ENCODE assay signal across 9 mouse cellular contexts in genomic region chr11:117627060-117627562, GRCm38 (mm10). TPM values are rescaled to one million over a fixed set of nuclear protein-coding genes. Genes with fewer than 3 reads are reported as not detected.
DNase-seq lines count a peak whose midpoint lies in the region; ATAC-seq and TF ChIP-seq lines count a peak whose summit lies in the region.
"Had no signal": no experiment of that assay in that cellular context is flagged by ENCODE, and none has a peak within 500 bp of the region (broad histone marks: within the 10 kb centered on the region; RNA-seq: fewer than 3 reads in every experiment).

No protein-coding gene starts in this region.

- H3K9me3 ChIP-seq in limb, embryonic 13.5 days, result no peaks in the 10 kb centered on the region
- H3K9me3 ChIP-seq in limb, embryonic 10.5 days (replicated peaks), result no peaks in the 10 kb centered on the region

- peaks cover 27% of the 10 kb centered on the region for H3K4me1 ChIP-seq in limb, embryonic 13.5 days
- peaks cover 24% of the 10 kb centered on the region for H3K4me1 ChIP-seq in limb, embryonic 10.5 days
- H3K4me1 ChIP-seq in cortical plate, adult 2 months (ENCODE audit: control insufficient read depth, insufficient read depth, low read length), result peaks cover 6% of the 10 kb centered on the region; the same call in 1 of the 2 replicates

- no peaks in the 10 kb centered on the region for H3K36me3 ChIP-seq in limb, embryonic 13.5 days
- no peaks in the 10 kb centered on the region for H3K36me3 ChIP-seq in limb, embryonic 10.5 days

- DNase-seq in limb, embryonic 10.5 days (ENCODE audit: low spot score), result no peak
- peak; percentile 38 for DNase-seq in left cerebral cortex, postnatal 4 days
- peak; percentile 86 for DNase-seq in thymus, postnatal 14 days
- DNase-seq in testis, postnatal 14 days (ENCODE audit: low spot score), result no peak
- DNase-seq in testis, postnatal 10 days (ENCODE audit: low spot score), result no peak
- DNase-seq in gastrocnemius, postnatal 10 days, result no peak

- H3K4me2 ChIP-seq in limb, embryonic 13.5 days (replicated peaks), result no peak overlapping the region

- no peak for ATAC-seq in limb, embryonic 13.5 days (ENCODE audit: low FRiP score, low read depth)

- no peak overlapping the region for H3K4me3 ChIP-seq in limb, embryonic 13.5 days
- H3K4me3 ChIP-seq in limb, embryonic 10.5 days, result no peak overlapping the region
- H3K4me3 ChIP-seq in cortical plate, adult 2 months (ENCODE audit: insufficient read depth, low read length), result peak overlapping the region; percentile 49; the same call in 1 of the 2 replicates
- H3K4me3 ChIP-seq: erythroblast, embryonic 14.5 days had no signal

- H3K9ac ChIP-seq in limb, embryonic 13.5 days, result no peak overlapping the region

- no peak for TF ChIP-seq CTCF in cortical plate, adult 2 months (IDR thresholded peaks at IDR 0.05; ENCODE audit: extremely low read depth, insufficient read depth, low read length)

- peaks cover 13% of the 10 kb centered on the region for H3K27me3 ChIP-seq in limb, embryonic 13.5 days
- peaks cover 51% of the 10 kb centered on the region for H3K27me3 ChIP-seq in limb, embryonic 10.5 days (ENCODE audit: low read depth, poor library complexity, severe bottlenecking)

- WGBS in limb, embryonic 13.5 days, result 24% methylated on average over 5 of the region's 5 CpGs
- 14% methylated on average over 5 of the region's 5 CpGs for WGBS in limb, embryonic 10.5 days

- H3K27ac ChIP-seq in limb, embryonic 13.5 days, result 0 out of 2 replicates have a peak overlapping the region, but pooled peaks have one; percentile 10
- H3K27ac ChIP-seq in limb, embryonic 10.5 days, result no peak overlapping the region
- no peak overlapping the region for H3K27ac ChIP-seq in cortical plate, adult 2 months (ENCODE audit: insufficient read depth, low read length)

- no peak for TF ChIP-seq POLR2A in cortical plate, adult 2 months (IDR thresholded peaks at IDR 0.05; ENCODE audit: extremely low read depth, insufficient read depth, low read length)

- intact Hi-C loops in left cerebral cortex, postnatal 4 days (cut with DNase I), result loop anchor here (10.0 kb wide), 1 partner anchor 142 kb away; the partner anchor contains the start of gene Gm11733

RNA-seq across cellular contexts. Expression of gene Tnrc6c, which starts 27.0 kb away (rescaled TPM):
- 19.3 and 19.6 TPM in 2 replicates for polyA plus RNA-seq in limb, embryonic 13.5 days (2015; fragmentation: Nextera tagmentation; extraction: Ambion mirVana)
- polyA plus RNA-seq in limb, embryonic 10.5 days (2016; fragmentation: Nextera tagmentation; extraction: Ambion mirVana), result 11.4 and 14.1 TPM in 2 replicates
- polyA plus RNA-seq in cortical plate, adult 2 months (2012; rRNA removed), result 46.9 and 54.7 TPM in 2 replicates
- 10 to 100 TPM; 89.8 to 90.7 TPM for total RNA-seq in left cerebral cortex, postnatal 4 days (2021)
- 10 to 100 TPM; 20.5 to 25.8 TPM for total RNA-seq in gastrocnemius, postnatal 10 days (2021)

Comparison
In these comparisons a context has a peak if more than half of its experiments do, and no peak if none do; other contexts are left out.
1. DNase-seq: peak in left cerebral cortex, postnatal 4 days (single experiment) and thymus, postnatal 14 days (single experiment); none in limb, embryonic 10.5 days (single experiment), testis, postnatal 14 days (single experiment), testis, postnatal 10 days (single experiment) and gastrocnemius, postnatal 10 days (single experiment).